Mouse (Mus musculus) cerebellum, adult 2 months (tissue): Measurements from ENCODE around the gene Adamts18.

Experiments used
- CTCF ChIP-seq: fragments of 200-500 bp; IDR thresholded peaks from 2 replicates; pipeline ENCODE4 v1.5.1; 2011; ENCODE audit warnings: low read depth, mild to moderate bottlenecking, control low read depth, low read length, moderate library complexity, borderline replicate concordance; ENCODE audit not compliant: insufficient read depth
- POLR2A ChIP-seq: fragments of 200-500 bp; IDR thresholded peaks from 2 replicates; pipeline ENCODE4 v1.6.1; 2011; ENCODE audit warnings: low read length, control low read depth, borderline replicate concordance; ENCODE audit not compliant: insufficient read depth

GRCm38 (mm10) chr8:113652450-113652849 is 196.1 kb downstream of the Adamts18 start:
- TF ChIP-seq CTCF (no peak), POLR2A (no peak)
